Mouse (Mus musculus): Measurements from ENCODE around the gene Sik3. TPM values are rescaled to one million over a fixed set of nuclear protein-coding genes. Genes with fewer than 3 reads are reported as not detected.

The Sik3 gene
- total RNA-seq, 2 experiments from 2014 or later = 16.5 to 59.8 TPM

DNA sequence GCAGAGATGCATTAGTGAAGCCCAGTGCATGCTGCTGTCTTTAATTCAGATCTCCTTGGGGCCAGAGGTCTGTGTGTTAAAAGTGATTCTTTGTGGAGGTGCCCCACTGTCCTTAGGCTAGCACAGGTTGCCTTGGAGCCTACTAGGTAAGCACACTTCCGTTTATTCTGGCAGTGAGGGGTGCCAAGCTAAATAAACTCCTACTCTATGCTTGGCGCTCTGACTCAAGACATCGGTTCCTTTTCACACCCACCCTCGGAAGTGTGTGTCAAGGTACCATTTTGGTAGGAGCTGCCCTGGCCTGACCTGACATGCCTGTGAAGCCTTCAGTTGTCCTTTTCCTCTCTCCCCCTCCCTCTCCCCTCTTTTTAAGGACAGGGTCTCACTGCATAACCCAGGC, 201.7 kb downstream of the Sik3 start:
- ATAC-seq (replicated peaks; ENCODE audit: poor library complexity, severe bottlenecking) = no peak

DNA sequence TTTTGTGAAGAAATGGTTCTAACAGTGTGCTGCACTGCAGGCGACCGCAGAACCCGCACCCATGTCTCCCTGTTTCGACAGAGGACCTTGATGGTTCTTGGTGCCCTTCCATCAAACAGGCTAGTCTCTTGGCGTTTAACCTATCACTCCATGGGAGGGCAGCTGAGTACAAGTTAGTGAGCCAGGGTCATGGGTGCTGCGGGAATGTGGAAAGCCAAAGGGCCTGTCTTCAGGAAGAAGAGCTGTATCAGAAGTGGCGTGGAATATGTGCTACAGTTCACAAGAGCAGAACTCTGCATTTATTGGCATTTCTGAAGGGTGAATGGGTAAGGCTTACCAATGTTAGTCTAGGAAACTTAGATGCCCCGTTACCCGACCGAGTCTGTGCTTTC, 202.3 kb downstream of the Sik3 start:
- no peak for ATAC-seq (replicated peaks; ENCODE audit: poor library complexity, severe bottlenecking)

DNA sequence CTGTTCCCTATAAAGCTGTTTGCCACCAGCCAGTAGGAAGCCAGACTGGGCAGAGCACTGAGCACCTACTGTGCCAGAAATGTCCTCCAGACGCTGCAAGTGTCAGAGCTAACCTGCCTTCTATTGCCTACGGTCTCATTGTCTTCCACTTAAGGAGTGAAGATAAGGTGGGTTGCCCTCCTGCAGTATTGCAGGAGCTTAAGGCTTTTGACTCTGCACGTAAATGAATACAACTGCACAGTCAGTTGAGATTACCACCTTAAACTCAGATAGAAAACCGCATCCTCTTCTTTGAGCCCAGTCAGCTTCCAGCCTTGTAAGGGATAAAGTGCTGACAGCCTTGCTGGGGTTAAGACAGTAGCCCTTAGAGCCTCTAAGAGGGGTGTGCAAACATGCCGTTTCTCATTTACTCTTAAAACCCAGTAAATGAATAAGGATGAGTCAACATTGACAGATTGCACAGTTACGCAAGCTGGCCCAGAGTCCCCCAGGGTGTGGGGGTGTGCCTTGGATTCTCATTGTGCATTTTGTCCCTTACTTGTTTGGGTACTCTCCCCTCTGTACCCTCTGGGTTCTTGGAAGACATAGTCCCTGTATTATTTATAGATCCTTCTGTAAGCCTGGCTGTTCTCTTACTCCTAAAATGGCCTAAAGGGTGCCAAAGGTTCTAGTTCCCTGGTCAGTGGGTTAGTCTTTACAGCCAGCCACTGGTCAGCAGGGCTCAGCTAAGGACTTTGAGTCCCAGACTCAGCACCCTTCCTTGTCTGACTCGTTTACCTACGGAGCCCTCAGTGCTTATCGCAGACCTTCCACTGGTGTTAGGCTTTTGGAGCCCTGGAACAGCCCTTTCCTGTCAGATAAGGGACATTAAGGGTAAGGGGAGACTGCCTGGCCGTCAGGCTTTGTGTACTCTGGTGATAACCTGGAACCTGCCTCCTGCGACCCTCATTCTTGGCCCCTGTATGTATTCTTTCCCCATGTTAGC, 203.0 kb downstream of the Sik3 start:
- peak; percentile 45 for ATAC-seq (replicated peaks; ENCODE audit: poor library complexity, severe bottlenecking)

DNA sequence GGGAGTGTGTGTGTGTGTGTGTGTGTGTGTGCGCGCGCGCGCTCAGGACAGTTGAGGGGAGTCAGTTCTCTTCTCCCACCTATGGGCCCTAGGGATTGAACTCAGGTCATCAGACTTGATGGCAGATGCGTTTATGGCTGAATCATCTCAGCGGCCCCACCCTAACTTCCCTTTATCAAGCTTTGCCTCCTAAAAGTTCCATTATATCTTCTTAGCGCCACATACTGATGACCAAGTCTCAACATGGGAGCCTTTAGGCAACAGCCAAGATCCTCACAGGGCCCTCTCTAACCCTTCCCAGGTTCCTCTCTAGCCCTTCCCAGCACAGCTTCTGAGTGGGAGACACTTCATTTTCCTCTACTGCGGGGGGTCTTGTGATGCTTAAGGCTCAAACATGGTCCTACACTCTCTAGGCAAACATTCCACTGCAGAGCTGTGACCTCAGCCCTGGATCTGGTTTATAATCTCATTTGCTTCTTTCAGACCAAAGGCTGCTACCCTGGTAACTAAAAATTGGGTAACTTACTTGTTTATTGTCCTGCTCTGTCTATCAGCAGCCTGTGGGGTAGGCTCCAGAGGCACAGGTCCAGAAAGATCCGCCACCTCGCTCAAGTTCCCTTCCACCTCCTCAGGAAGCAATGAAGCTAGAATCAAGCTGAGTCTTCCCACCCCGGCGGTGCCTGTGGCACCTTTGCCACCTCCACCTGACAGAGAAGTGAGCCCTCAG, 204.3 kb downstream of the Sik3 start:
- no peak for ATAC-seq (replicated peaks; ENCODE audit: poor library complexity, severe bottlenecking)

DNA sequence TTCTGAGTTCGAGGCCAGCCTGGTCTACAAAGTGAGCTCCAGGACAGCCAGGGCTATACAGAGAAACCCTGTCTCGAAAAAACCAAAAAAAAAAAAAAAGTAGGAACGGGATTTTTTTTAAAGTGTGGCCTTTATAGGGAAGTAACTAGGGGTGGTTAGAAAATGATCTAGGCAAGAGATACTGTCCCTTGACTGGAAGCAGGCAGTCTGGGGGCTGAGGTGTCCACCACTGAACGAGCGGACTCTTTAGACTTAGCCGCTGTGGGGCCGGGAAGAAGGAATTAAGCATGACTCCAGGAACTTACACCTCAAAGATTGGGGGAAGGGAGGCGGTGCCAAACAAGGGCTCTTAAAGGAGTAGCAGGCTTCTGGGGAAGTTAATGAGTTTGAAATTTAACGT, 205.6 kb downstream of the Sik3 start:
- ATAC-seq (replicated peaks; ENCODE audit: poor library complexity, severe bottlenecking) = peak; percentile 51

DNA sequence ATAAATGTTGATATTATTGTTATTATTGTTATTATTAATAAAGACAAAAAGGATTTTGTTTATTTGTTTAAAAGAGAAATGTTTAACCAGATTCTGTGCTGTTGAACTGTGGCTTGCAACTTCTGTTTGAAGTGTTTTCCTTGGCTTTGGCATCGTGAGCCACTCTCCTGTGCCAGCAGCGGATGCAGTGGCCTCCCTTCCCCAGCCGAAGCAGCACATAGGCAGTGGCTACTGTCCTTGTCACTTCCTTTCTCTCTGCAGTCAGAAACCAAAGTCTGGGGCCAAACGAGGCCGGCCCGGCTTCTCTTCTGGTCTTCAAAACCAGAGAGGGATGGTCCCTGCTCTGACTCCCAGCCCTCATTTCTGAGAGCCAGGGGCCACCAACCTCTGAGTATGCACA, 210.5 kb downstream of the Sik3 start:
- no peak for ATAC-seq (replicated peaks; ENCODE audit: poor library complexity, severe bottlenecking)

DNA sequence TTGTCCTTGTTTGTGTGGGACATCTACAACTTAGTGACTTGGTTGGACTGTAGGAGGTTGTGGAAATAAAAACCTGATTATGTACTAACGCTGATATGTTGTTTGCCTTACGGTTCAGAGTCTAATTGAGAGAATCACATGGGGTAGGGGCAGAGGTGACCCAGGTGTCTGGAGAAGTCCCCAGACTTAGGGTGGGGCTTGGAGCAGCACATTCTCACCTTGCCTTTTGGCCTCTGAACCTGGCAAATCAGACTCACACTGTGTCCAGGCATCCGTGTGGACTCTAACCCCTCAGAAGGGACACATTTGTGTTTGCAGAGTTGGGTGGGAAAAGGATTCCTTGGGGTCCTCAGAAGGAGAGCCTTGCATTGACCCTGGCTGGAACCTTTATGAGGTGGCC, 211.5 kb downstream of the Sik3 start:
- no peak for ATAC-seq (replicated peaks; ENCODE audit: poor library complexity, severe bottlenecking)

DNA sequence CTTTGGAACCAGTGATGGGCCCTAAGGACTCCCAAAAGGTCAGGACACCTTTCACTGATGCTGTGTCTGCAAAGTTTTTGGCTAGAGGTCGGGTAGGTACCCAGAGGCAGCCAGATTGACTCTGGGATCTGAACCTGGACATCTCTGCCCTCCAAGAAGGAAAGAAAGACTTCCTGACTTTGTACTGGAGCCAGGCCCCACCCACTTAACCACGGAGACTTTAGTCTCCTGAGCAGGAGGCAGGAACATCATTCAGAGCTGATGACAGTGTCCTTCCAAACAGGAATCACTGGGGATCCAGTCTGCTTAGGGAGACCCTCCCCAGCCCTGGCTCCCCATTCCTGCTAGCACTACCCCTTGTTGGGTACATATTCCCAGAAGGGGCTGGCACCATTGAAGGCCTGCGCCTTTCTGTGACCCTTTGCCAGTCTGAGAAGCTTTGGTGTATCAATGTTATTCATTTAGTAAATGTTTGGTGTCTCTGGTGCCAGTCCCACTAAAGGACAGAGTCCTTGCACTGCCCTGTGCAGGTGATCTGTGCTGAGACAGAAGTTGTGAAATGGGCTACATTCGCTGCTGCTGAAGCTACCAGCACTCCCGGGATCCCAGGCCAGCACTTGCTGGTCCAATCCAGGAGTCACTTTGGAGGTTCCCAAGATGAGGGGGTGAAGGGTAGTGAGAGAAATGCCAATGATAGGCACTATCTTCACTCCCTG, 212.5 kb downstream of the Sik3 start:
- no peak for ATAC-seq (replicated peaks; ENCODE audit: poor library complexity, severe bottlenecking)

DNA sequence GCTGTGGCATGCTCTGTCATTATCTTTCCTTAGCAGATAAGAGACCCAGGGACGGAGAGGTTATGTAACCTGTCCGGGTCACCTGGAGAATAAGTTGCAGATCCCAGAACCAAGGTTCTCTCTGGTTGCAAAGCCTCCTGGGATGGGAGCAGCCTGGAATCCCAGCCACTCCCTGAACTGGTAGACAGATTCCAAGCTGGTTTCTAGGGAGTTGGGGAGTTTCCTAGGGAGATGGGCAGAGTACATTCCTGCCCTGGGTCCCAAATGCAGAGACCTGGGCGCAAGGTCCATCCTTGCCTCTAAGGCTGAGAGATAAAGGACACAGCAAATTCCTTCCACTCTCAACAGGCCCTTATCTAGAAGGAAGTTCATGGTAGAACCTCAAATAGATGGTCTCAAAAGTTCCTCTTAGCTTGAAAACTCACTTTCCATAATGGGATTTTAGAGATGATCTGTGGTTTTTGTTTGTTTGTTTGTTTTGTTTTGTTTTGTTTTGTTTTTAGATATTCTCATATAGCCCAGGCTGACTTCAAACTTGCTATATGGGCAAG, 214.5 kb downstream of the Sik3 start:
- ATAC-seq (replicated peaks; ENCODE audit: poor library complexity, severe bottlenecking) = no peak

DNA sequence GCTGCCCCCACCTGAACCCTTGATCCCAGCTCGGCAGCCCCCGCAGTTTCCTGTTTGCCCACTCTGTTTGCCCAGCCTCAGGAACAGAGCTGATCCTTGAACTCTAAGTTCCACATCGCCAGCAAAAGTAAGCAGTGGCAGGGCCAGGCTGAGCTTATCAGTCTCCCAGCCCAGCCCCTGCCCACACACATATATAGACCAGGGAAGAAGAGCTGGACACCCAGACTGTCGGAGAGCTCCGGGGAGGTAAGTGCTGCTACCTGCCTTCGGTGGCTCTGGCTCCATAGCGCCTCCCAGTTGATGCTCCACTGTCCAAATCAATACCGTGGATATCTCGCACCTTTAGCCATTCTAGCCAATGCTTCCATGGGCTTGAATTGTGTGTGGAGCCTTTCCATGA, 215.9 kb downstream of the Sik3 start, which contains the start of gene Apoa1:
Apoa1 (plus strand) TSS at position 90 of the 400 bp plus-strand sequence.
- no peak for ATAC-seq (replicated peaks; ENCODE audit: poor library complexity, severe bottlenecking)

DNA sequence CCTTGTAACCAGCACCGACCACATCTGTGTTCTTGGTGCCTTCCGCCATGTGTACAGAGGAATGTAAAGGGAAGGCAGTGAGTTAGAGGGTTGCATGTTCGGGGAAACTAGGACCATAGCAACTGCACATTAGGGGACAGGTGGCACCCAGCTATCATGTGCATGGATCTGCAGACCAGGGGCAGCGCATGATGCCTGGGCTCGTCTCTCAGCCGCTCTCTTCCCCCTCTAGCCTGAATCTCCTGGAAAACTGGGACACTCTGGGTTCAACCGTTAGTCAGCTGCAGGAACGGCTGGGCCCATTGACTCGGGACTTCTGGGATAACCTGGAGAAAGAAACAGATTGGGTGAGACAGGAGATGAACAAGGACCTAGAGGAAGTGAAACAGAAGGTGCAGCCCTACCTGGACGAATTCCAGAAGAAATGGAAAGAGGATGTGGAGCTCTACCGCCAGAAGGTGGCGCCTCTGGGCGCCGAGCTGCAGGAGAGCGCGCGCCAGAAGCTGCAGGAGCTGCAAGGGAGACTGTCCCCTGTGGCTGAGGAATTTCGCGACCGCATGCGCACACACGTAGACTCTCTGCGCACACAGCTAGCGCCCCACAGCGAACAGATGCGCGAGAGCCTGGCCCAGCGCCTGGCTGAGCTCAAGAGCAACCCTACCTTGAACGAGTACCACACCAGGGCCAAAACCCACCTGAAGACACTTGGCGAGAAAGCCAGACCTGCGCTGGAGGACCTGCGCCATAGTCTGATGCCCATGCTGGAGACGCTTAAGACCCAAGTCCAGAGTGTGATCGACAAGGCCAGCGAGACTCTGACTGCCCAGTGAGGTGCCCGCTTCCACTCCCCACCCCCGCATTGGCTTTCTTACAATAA, 217.2 kb downstream of the Sik3 start:
- ATAC-seq (replicated peaks; ENCODE audit: poor library complexity, severe bottlenecking) = peak; percentile 94

DNA sequence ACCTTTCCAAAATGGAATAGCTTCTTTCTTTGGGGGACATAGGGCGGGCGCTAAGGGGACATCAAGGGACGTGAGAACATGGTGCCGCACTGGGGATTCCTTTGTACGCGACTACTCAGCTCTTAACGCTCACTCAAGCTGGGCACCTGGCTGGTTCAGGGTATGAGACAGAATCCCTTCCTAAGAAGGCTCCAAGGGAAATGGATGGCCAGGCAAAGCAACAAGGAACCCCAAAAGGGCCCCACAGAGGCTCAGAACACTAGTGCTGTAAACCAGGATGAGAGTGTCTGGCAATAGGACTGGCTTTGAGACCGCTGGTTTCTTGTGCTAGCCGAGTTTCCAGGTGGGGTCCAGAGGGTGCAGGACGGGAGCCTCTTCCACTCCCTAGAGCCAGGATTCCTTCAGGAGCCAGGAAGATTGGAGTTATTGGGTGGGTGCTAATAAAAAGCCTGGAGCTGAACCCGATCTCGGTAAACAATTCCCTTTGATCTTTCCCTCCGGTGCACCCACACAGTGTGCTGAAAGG, 217.9 kb downstream of the Sik3 start:
- no peak for ATAC-seq (replicated peaks; ENCODE audit: poor library complexity, severe bottlenecking)

DNA sequence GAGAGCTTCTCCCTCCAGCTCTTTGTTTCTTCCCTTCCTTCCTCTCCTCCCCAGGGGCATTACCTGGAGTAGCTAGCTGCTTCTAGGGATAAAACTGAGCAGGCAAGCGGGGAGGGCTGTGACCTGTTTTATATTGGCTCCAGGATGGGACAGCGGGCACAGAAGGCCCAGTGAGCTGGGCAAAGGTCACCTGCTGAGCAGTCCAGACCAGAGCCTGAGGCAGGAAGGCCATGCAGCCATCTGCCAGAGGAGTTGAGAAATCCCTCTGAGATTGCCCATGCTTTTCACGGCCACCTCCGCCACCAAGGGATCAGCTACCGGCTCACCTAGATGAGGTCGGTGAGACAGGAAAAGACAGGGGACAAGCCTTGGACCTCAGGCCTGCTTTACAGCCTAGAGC, 222.6 kb downstream of the Sik3 start:
- ATAC-seq (replicated peaks; ENCODE audit: poor library complexity, severe bottlenecking) = no peak

DNA sequence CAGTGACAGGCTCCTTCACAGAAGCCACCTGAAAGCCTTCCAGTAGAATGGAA, 222.8 kb downstream of the Sik3 start, which contains the start of gene Apoc3:
Apoc3 (minus strand) TSS at position 41 of the 53 bp plus-strand sequence.
- ATAC-seq (replicated peaks; ENCODE audit: poor library complexity, severe bottlenecking) = no peak

DNA sequence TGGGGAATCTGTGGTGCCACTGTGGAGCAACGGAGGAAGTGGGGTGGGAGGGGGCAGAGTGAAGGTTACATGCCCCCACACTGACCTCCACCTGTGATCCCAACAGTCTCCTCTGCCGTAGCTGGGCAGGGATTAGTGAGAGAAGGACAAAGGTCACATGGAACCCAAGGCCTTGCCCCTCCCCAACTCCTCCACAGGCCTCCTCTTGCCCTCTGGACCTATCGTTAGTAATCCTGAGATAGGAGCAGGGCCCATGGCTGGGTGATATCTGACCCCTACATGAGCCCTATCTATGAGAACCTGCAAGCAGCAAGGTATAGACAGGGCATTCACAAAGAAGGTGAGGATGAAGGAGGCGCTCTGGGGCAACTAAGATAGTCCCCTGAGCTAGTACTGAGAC, 223.0 kb downstream of the Sik3 start:
- no peak for ATAC-seq (replicated peaks; ENCODE audit: poor library complexity, severe bottlenecking)

DNA sequence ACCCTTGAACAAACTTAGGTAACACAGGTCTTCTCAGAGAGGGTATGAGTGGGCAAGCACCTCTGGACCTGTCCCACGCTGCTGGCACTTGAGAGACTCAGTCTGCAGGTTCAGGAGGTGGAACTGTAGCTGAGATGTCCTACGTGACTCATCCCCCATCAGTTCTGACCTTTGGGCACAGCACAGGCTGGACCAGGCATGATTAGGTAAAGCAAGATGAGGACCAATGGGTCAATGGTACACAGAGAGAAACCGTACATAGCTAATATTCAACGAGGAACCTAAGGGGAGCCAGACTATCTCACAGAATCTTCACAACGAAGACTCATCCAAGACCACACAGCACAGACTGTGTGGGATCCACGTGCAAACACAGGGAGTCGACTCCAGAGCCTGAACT, 226.2 kb downstream of the Sik3 start:
- ATAC-seq (replicated peaks; ENCODE audit: poor library complexity, severe bottlenecking) = no peak

DNA sequence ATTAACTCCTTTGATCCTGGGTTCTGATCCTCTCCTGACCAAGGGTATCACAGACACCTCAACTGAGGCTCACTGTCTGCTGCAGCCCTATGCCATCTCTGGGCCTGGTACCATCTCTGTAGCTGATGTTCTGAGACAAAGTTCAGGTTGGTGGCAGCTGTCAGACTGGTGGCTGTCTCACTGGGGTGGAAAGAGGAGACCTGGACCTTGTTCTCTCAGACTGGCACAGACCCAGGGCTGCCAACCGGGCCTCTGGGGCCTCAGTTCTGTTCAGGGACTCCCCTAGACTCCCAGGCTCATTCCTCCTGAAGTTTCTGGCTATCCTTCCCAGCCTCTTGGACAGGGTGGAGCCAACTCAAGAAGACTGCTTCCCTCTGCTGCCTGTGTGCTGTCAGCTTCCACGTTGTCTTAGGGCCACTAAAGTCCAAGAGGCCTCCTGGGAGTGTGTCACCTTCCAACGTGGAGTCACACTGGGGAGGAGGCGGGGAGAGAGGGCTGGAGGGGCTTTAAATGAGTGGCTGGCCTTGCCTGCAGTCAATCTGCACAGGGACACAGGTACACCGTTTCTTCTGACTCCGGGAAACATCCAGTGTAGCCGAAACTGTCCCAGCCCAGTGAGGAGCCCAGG, 228.0 kb downstream of the Sik3 start, which contains the start of gene Apoa4:
Apoa4 (plus strand) TSS at position 171 of the 628 bp plus-strand sequence.
- no peak for ATAC-seq (replicated peaks; ENCODE audit: poor library complexity, severe bottlenecking)

DNA sequence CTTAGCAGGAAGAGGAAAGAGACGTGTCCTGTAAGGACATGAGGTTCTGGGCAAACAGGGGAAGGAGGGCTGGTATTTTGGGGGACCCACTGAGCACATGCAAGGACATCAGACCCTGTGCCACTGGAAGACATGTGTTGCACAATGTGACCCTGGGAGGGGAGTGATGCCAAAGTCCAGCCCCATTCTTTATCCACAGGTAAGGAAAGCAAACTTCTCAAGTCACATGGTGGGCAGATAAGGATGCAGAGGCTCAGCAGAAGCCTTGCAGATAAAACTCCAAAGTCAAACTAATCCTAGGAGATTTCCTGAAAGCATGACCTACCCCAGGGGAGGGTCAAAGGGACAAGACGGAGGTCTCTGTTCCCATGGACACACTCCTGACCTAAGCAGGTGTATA, 229.2 kb downstream of the Sik3 start:
- ATAC-seq (replicated peaks; ENCODE audit: poor library complexity, severe bottlenecking) = no peak

DNA sequence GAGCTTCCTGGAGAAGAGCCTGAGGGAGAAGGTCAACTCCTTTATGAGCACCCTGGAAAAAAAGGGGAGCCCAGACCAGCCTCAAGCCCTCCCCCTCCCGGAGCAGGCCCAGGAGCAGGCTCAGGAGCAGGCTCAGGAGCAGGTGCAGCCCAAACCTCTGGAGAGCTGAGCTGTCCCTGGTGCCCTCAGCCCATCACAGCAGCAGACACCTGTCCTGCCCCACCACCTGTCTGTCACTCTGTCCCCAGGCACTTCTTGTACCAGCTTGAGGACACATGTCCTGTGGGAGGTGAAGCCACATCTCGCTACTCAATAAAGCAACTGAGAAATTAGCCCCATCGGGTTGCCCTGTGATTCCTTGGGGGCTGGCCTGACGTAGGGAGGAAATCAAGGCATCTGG, 230.5 kb downstream of the Sik3 start:
- no peak for ATAC-seq (replicated peaks; ENCODE audit: poor library complexity, severe bottlenecking)
